Mouse (Mus musculus) C2C12 (cell line): ENCODE results near the gene Coq2.

Experiments used
- CTCF ChIP-seq: IDR thresholded peaks from one replicate; pipeline ENCODE4 v1.5.1; 2011; ENCODE audit not compliant: control insufficient read depth, insufficient read depth, insufficient read length
- MYOD1 ChIP-seq: IDR thresholded peaks from one replicate; pipeline ENCODE4 v1.6.1; 2011; ENCODE audit warnings: low read depth; ENCODE audit not compliant: control insufficient read depth, insufficient read length
- USF1 ChIP-seq: IDR thresholded peaks from one replicate; pipeline ENCODE4 v1.6.1; 2011; ENCODE audit warnings: low read depth, mild to moderate bottlenecking, control low read depth, moderate library complexity

DNA sequence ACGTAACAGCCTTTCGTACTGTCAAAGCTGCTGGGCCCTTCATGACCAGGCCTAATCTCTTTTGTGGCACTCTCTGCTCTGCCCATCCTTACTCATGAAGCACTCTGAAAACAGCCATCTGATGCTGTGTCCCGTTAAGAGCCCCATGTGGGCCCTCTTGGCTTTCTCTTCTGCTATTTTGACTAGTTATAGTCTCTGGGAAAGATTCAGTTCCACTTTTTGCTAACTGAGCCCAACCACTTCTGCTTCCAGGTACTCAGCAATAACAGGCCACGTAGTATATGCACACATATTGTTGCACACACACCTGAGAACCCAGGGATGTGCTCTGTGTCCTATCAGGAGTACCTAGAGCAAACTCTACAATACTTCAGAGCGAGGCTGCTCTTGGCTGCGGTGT, 11.9 kb downstream of the Coq2 start:
- no peak for TF ChIP-seq CTCF
- TF ChIP-seq MYOD1: no peak
- no peak for TF ChIP-seq USF1
